Mouse (Mus musculus) gastrocnemius, postnatal 14 days (tissue): ENCODE results near the gene Bbx. TPM values are rescaled to one million over a fixed set of nuclear protein-coding genes. Genes with fewer than 3 reads are reported as not detected.

Source experiments
- DNase-seq: peaks from one replicate; pipeline ENCODE4 v3.0.0; 2021; ENCODE audit warnings: mixed read lengths
- intact Hi-C: fragments of 180-260 bp; cut with DNase I; formaldehyde crosslinking; loops from one replicate; pipeline ENCODE4 v1.15.1; 2025; ENCODE audit warnings: low total_unique reads
- total RNA-seq, 2 experiments: library from RNA; stranded (reverse); gene quantifications; 2 replicates each; pipeline ENCODE4 v1.2.3; 2021

The Bbx gene
- total RNA-seq, 2 experiments from 2014 or later, result 8.4 to 8.5 TPM

GRCm38 (mm10) chr16:50192626-50193025 lies 239.6 kb downstream of the Bbx start:
- intact Hi-C loops, result no loop called here
- DNase-seq, result no peak

DNA sequence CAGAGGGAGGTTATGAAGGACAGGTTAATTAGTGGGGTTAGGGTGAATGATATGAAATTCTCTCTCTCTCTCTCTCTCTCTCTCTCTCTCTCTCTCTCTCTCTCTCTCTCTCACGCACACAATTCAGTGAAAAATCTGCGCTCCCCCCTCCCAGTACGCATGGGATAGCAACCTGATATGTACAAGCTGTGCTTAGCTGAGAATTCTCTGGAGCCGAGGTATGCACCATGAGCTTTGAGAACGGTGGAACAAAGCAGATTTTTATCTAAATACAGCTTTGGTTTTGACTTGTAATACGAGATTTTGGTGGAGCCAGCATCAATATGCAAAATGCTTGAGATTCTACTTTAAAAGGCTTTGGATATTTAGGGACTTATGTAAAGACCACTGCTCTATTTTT lies 243.1 kb downstream of the Bbx start:
- intact Hi-C loops, result no loop called here
- DNase-seq, result no peak

DNA sequence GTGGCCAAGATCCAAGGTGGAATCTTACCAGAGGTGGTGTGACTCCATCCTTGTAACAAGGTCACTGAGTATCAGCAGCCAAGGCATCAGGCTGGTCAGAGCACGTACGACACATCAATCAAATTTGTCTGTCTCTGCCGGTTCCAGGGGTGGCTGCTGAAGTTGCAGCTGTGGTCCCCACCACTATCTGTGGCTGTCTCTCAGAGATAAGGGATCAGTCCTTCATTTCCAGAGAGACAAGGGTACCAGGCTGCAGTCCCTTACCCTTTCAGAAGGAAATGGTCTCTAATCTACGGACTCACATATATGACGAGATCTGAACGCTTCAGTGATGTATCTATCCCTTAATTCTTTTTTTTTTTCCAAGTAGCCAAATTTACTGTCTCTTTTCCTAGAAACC lies 245.6 kb downstream of the Bbx start:
- intact Hi-C loops, result no loop called here
- DNase-seq, result no peak

GRCm38 (mm10) chr16:50185041-50185440 lies 247.1 kb downstream of the Bbx start:
- intact Hi-C loops, result no loop called here
- DNase-seq, result peak; percentile 27

DNA sequence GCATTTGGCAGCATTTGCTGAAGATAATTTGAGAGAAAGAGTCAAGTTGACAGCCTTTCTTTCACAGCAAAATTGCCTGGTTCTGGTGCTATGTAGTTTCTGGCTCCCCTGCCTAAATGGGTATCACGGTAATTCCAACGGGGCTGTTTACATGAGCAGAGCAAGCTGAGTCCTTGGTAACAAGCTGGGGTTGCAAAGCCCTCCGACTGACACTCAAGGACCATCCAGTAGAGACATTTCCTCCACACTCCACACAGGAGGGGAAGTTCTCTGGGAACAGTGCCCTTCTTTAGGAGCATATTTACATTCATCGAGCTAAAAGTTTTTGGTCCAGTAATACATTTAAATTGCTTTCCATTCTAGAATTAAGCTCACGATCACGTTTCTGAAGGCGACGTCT lies 249.2 kb downstream of the Bbx start:
- intact Hi-C loops, result no loop called here
- DNase-seq, result no peak

- intact Hi-C loops, result no loop called here
- DNase-seq, result no peak
Observed at GRCm38 (mm10) chr16:50182561-50182960, 249.6 kb downstream of the Bbx start.

- intact Hi-C loops, result no loop called here
- no peak for DNase-seq
Observed at GRCm38 (mm10) chr16:50172760-50173159, 259.4 kb downstream of the Bbx start.

GRCm38 (mm10) chr16:50170812-50171211 lies 261.4 kb downstream of the Bbx start:
- intact Hi-C loops, result no loop called here
- no peak for DNase-seq

DNA sequence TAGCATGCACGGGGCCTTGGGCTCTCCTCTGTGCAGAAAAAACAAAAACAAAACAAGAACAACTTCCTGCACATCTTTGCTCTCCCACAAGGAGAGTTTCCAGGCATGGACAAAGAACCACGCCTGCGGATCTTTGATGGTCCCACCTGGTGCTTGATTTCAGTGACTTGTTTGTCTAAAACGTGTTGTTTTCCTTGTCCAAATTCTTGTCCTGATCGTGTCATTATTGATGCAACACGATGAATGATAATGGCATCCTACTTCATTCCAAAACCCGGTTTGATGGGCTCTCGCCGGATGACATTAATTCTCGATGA lies 264.2 kb downstream of the Bbx start:
- DNase-seq, result no peak
- intact Hi-C loops, result no loop called here

GRCm38 (mm10) chr16:50167231-50167982 lies 264.8 kb downstream of the Bbx start:
- intact Hi-C loops, result no loop called here

GRCm38 (mm10) chr16:50160418-50161271 lies 271.5 kb downstream of the Bbx start:
- intact Hi-C loops, result no loop called here

More at GRCm38 (mm10) chr16:50167231-50167982, 264.8 kb downstream of the Bbx start:
- DNase-seq, result no peak

DNA sequence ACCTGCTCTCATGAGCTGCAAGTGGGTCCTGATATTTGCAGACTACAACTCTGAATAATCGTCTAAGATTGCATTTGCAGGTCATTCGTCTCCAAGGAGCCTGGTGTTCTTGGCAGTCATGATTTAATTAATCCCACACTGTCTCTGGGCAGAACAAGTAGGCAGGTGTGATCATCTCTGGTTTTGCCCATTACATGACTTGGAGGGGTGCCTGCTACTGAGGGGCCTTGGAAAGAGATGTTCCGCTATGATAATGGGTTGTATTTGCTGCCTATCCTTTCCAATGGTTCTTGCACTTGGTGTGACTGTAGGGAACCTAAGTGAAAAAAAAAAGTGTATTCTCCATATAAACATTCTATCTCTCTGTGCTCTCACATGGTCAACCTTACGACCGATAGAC lies 273.6 kb downstream of the Bbx start:
- intact Hi-C loops, result no loop called here
- no peak for DNase-seq

More at GRCm38 (mm10) chr16:50160418-50161271, 271.5 kb downstream of the Bbx start:
- DNase-seq, result no peak

GRCm38 (mm10) chr16:50149606-50150005 lies 282.6 kb downstream of the Bbx start:
- intact Hi-C loops, result no loop called here
- no peak for DNase-seq

GRCm38 (mm10) chr16:50147900-50148299 lies 284.3 kb downstream of the Bbx start:
- peak; percentile 37 for DNase-seq
- intact Hi-C loops, result no loop called here

Other genes with a start within 250 kb of the Bbx start
- not detected for gene Ccdc54, start 158.8 kb upstream of the Bbx start, total RNA-seq